Mouse (Mus musculus) kidney, postnatal 4 days (tissue): ENCODE measurements around the gene Nkapl.

ENCODE experiments used
- DNase-seq, 2 experiments: peaks; one replicate each; pipeline ENCODE4 v3.0.0; 2021; ENCODE audit warnings: mixed read lengths in 2 of 2

Gene Nkapl

GRCm38 (mm10) chr13:21427631-21428030 is 40.7 kb downstream of the Nkapl start:
- no peak for DNase-seq

DNA sequence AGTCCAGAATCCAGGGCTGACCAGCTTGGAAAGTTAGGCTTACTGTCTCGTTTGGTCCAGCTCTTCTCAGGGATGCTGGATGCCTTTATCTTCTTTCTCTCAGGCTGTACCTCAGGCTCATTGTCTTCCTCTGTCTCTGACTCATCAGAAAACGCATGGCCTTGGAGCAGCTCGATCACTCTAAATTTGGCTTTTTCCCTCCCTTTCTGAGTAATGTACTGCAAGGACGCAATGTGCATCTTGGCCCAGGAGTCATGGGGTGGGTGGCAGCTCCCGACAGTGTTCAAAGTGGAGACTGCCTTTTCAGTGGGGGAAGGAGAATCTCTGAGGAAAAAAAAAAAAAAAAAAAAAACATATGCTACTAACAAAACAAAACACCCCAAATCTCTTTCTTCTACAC is 45.0 kb downstream of the Nkapl start:
- DNase-seq: no peak

GRCm38 (mm10) chr13:21418865-21419264 is 49.4 kb downstream of the Nkapl start:
- DNase-seq: no peak

DNA sequence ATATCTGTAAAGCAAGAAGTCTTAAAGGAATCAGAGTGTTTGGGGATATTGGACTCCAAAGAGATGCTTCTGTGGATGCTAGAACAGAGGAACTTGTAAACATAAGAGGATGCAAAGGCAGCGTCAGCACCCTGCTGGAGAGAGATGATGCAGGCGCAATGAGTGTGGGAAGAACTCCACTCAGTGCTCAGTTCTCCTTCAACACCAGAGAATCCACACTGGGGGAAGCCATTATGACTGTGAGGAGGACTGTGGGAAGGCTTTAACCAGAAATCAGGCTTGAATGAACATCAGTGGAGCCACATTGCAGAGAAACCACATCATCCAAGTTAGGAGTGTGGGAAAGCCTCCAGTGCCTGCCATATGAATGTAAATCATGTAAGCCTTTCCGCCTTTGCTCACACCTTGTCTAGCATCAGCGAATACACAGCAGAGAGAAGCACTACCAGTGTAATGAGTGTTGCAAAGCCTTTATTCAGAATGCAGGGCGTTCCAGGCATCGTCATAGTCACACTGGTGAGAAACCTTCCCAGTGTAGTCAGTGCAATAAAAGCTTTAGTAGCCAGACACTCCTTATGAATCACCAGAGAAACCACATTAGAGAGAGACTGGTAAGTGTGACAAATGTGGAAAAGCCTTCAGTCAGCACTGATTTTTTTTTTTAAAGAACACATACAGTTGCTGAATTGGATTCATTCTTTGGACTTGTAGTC is 50.9 kb downstream of the Nkapl start:
- no peak for DNase-seq
